Mouse (Mus musculus) small intestine, adult 2 months (tissue): ENCODE results near the gene Sfmbt2.

Experiments used
- CTCF ChIP-seq: fragments of 200-500 bp; IDR thresholded peaks from 2 replicates; pipeline ENCODE4 v1.5.1; 2012; ENCODE audit warnings: low read depth, mild to moderate bottlenecking, control low read depth, inconsistent platforms, low read length, moderate library complexity, mixed read lengths; ENCODE audit not compliant: insufficient replicate concordance, insufficient read length; ENCODE audit errors: extremely low read depth
- POLR2A ChIP-seq: fragments of 200-500 bp; IDR thresholded peaks from 2 replicates; pipeline ENCODE4 v1.6.1; 2012; ENCODE audit warnings: low read depth, mild to moderate bottlenecking, control low read depth, inconsistent platforms, low read length, moderate library complexity

DNA sequence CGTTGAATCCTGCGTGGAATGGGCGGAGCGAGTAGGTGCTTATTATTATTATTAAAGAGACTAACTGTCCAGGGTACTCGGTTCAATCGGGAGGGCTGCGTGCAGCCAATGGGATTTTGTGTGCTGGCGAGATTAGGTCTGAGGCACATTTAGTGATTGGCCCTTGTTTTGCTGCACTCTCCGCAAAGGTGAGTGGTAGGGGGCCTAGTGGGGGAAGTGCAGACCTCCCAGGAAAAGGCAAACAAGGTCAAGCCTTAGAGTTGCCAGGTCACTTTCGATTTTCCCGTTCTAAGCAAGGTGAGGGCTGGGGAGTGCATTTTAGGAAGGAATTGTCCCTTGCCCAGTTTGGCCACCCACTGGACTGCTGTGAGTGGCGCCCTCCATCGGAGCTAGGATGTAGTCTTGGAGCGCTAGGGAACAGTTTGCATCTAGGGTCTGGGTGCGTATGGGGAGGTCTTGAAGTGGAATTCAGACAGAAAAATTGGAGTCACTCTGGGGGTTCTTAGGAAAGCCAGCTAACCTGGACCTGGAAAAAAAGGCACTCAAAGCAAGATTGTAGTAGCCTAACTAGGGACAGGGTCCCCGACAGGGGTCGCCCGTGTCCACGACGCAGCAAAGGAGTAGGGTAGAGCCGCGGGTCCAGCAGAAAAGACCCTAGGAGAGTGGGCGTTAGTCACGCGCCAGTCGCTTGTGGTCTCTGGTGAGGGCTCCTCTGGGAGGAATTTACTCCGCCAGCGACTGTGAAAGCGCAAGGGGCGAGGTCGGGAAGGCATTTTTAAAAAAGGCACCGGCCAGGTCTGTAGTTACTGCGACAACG is 4.1 kb downstream of the Sfmbt2 start:
- no peak for TF ChIP-seq POLR2A
- 0 out of 2 replicates have a peak, but pooled peaks have one; percentile 14 for TF ChIP-seq CTCF
